Mouse (Mus musculus): ENCODE measurements around the gene Sec31a. TPM values are rescaled to one million over a fixed set of nuclear protein-coding genes. Genes with fewer than 3 reads are reported as not detected.
A peak's percentile ranks its signal among the peaks of the same experiment; 100 is the strongest.

Gene Sec31a
- total and polyA plus RNA-seq, 3 experiments: 101 to 201 (median 111) TPM

GRCm38 (mm10) chr5:100333607-100334380, 82.2 kb downstream of the Sec31a start:
- Histone ChIP-seq H3K27ac (no peak overlapping the region), H3K4me3 (no peak overlapping the region), H3K36me3 (ENCODE audit: control insufficient read depth, insufficient read depth, low read length) (no peaks in the 10 kb centered on the region), H3K79me2 (replicated peaks; ENCODE audit: control insufficient read depth, insufficient read depth, low read length) (no peaks in the 10 kb centered on the region), H3K27me3 (ENCODE audit: control insufficient read depth, insufficient read depth, low read length) (no peaks in the 10 kb centered on the region), H3K4me1 (ENCODE audit: control insufficient read depth, insufficient read depth, low read length) (no peaks in the 10 kb centered on the region), H3K9ac (ENCODE audit: low read depth, low read length) (no peak overlapping the region)
- TF ChIP-seq CTCF (IDR thresholded peaks at IDR 0.05): no peak
- no peak for TF ChIP-seq EP300 (IDR thresholded peaks at IDR 0.05; ENCODE audit: insufficient read depth, low read depth, low read length)
- no peak for TF ChIP-seq POLR2A (IDR thresholded peaks at IDR 0.05; ENCODE audit: insufficient read depth, low read depth, low read length)
- no peak for DNase-seq
- intact Hi-C loops (cut with DNase I): no loop called here
- WGBS: 54% methylated on average over 14 of the region's 14 CpGs

GRCm38 (mm10) chr5:100332300-100333004, 83.6 kb downstream of the Sec31a start:
- H3K27me3 ChIP-seq (ENCODE audit: control insufficient read depth, insufficient read depth, low read length): no peaks in the 10 kb centered on the region
- 82% methylated on average over 8 of the region's 8 CpGs for WGBS
- TF ChIP-seq CTCF (IDR thresholded peaks at IDR 0.05): no peak
- TF ChIP-seq POLR2A (IDR thresholded peaks at IDR 0.05; ENCODE audit: insufficient read depth, low read depth, low read length): no peak
- no peak for TF ChIP-seq EP300 (IDR thresholded peaks at IDR 0.05; ENCODE audit: insufficient read depth, low read depth, low read length)
- H3K9ac ChIP-seq (ENCODE audit: low read depth, low read length): no peak overlapping the region
- H3K27ac ChIP-seq: no peak overlapping the region
- H3K36me3 ChIP-seq (ENCODE audit: control insufficient read depth, insufficient read depth, low read length): no peaks in the 10 kb centered on the region
- intact Hi-C loops (cut with DNase I): no loop called here
- no peak for DNase-seq
- H3K79me2 ChIP-seq (replicated peaks; ENCODE audit: control insufficient read depth, insufficient read depth, low read length): no peaks in the 10 kb centered on the region
- no peak overlapping the region for H3K4me3 ChIP-seq
- no peaks in the 10 kb centered on the region for H3K4me1 ChIP-seq (ENCODE audit: control insufficient read depth, insufficient read depth, low read length)

- Histone ChIP-seq H3K4me1 (ENCODE audit: control insufficient read depth, insufficient read depth, low read length) (no peaks in the 10 kb centered on the region), H3K36me3 (ENCODE audit: control insufficient read depth, insufficient read depth, low read length) (no peaks in the 10 kb centered on the region), H3K27me3 (ENCODE audit: control insufficient read depth, insufficient read depth, low read length) (no peaks in the 10 kb centered on the region), H3K79me2 (replicated peaks; ENCODE audit: control insufficient read depth, insufficient read depth, low read length) (no peaks in the 10 kb centered on the region), H3K27ac (no peak overlapping the region), H3K9ac (ENCODE audit: low read depth, low read length) (no peak overlapping the region), H3K4me3 (no peak overlapping the region)
- TF ChIP-seq CTCF (IDR thresholded peaks at IDR 0.05): no peak
- no peak for TF ChIP-seq EP300 (IDR thresholded peaks at IDR 0.05; ENCODE audit: insufficient read depth, low read depth, low read length)
- TF ChIP-seq POLR2A (IDR thresholded peaks at IDR 0.05; ENCODE audit: insufficient read depth, low read depth, low read length): no peak
- intact Hi-C loops (cut with DNase I): no loop called here
- DNase-seq: no peak
- WGBS: 77% methylated on average over 8 of the region's 8 CpGs
These were observed 84.4 kb downstream of the Sec31a start for GRCm38 (mm10) chr5:100331636-100332035.

- Histone ChIP-seq H3K4me1 (ENCODE audit: control insufficient read depth, insufficient read depth, low read length) (no peaks in the 10 kb centered on the region), H3K27me3 (ENCODE audit: control insufficient read depth, insufficient read depth, low read length) (no peaks in the 10 kb centered on the region), H3K79me2 (replicated peaks; ENCODE audit: control insufficient read depth, insufficient read depth, low read length) (no peaks in the 10 kb centered on the region), H3K4me3 (no peak overlapping the region), H3K36me3 (ENCODE audit: control insufficient read depth, insufficient read depth, low read length) (no peaks in the 10 kb centered on the region), H3K9ac (ENCODE audit: low read depth, low read length) (no peak overlapping the region), H3K27ac (no peak overlapping the region)
- intact Hi-C loops (cut with DNase I): loop anchor here (1.0 to 5.0 kb wide), 2 partner anchors 65 to 252 kb away; no protein-coding TSS in a partner anchor
- 2% methylated on average over 11 of the region's 11 CpGs for WGBS
- DNase-seq: peak; percentile 54 to 76
- TF ChIP-seq POLR2A (IDR thresholded peaks at IDR 0.05; ENCODE audit: insufficient read depth, low read depth, low read length) (no peak), EP300 (IDR thresholded peaks at IDR 0.05; ENCODE audit: insufficient read depth, low read depth, low read length) (0 out of 2 replicates have a peak, but pooled peaks have one; percentile 53), CTCF (IDR thresholded peaks at IDR 0.05) (peak; percentile 91)
These were observed 94.0 kb downstream of the Sec31a start for GRCm38 (mm10) chr5:100322081-100322480.

- H3K27ac ChIP-seq: no peak overlapping the region
- intact Hi-C loops (cut with DNase I): no loop called here
- WGBS: 76% methylated on average over 7 of the region's 7 CpGs
- TF ChIP-seq POLR2A (IDR thresholded peaks at IDR 0.05; ENCODE audit: insufficient read depth, low read depth, low read length): no peak
- no peak for TF ChIP-seq CTCF (IDR thresholded peaks at IDR 0.05)
- TF ChIP-seq EP300 (IDR thresholded peaks at IDR 0.05; ENCODE audit: insufficient read depth, low read depth, low read length): no peak
- no peaks in the 10 kb centered on the region for H3K79me2 ChIP-seq (replicated peaks; ENCODE audit: control insufficient read depth, insufficient read depth, low read length)
- H3K4me1 ChIP-seq (ENCODE audit: control insufficient read depth, insufficient read depth, low read length): no peaks in the 10 kb centered on the region
- no peaks in the 10 kb centered on the region for H3K27me3 ChIP-seq (ENCODE audit: control insufficient read depth, insufficient read depth, low read length)
- no peak overlapping the region for H3K9ac ChIP-seq (ENCODE audit: low read depth, low read length)
- H3K4me3 ChIP-seq: no peak overlapping the region
- no peaks in the 10 kb centered on the region for H3K36me3 ChIP-seq (ENCODE audit: control insufficient read depth, insufficient read depth, low read length)
- no peak for DNase-seq
These were observed 98.2 kb downstream of the Sec31a start for GRCm38 (mm10) chr5:100317842-100318241.

- WGBS: 78% methylated on average over 18 of the region's 18 CpGs
- TF ChIP-seq POLR2A (IDR thresholded peaks at IDR 0.05; ENCODE audit: insufficient read depth, low read depth, low read length) (no peak), CTCF (IDR thresholded peaks at IDR 0.05) (no peak), EP300 (IDR thresholded peaks at IDR 0.05; ENCODE audit: insufficient read depth, low read depth, low read length) (no peak)
- Histone ChIP-seq H3K79me2 (replicated peaks; ENCODE audit: control insufficient read depth, insufficient read depth, low read length) (no peaks in the 10 kb centered on the region), H3K9ac (ENCODE audit: low read depth, low read length) (no peak overlapping the region), H3K27me3 (ENCODE audit: control insufficient read depth, insufficient read depth, low read length) (no peaks in the 10 kb centered on the region), H3K4me1 (ENCODE audit: control insufficient read depth, insufficient read depth, low read length) (no peaks in the 10 kb centered on the region), H3K36me3 (ENCODE audit: control insufficient read depth, insufficient read depth, low read length) (no peaks in the 10 kb centered on the region), H3K27ac (no peak overlapping the region), H3K4me3 (no peak overlapping the region)
- intact Hi-C loops (cut with DNase I): no loop called here
- DNase-seq: no peak
These were observed 99.0 kb downstream of the Sec31a start for GRCm38 (mm10) chr5:100317010-100317409.

Data from heart, adult 2 months (tissue).